Mouse (Mus musculus): ENCODE results near the gene Twf2.

Gene Twf2

GRCm38 (mm10) chr9:106171346-106172158 lies 31.4 kb upstream of the Twf2 start:
- no peak for TF ChIP-seq GATA4 (IDR thresholded peaks at IDR 0.05; ENCODE audit: insufficient replicate concordance, low read length)

DNA sequence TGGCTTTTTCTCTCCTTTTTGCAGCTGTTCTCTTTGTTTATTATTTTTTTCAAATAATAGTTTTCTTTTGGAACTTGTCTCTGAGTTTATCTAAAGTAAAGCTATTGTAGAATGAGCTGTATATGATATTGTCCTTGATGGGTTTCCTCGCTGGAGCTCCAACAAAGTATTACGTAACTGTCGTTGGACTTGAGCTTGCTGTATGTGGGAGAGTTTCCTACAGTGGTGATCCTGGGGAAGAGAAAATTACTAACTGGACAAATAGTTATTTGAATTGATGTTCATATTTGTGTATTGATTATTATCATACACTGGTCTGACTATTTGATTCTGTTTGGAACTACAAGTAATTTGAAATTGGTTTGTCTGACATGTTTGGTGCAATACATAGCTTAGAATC lies 30.4 kb upstream of the Twf2 start:
- TF ChIP-seq GATA4 (IDR thresholded peaks at IDR 0.05; ENCODE audit: insufficient replicate concordance, low read length) = no peak

DNA sequence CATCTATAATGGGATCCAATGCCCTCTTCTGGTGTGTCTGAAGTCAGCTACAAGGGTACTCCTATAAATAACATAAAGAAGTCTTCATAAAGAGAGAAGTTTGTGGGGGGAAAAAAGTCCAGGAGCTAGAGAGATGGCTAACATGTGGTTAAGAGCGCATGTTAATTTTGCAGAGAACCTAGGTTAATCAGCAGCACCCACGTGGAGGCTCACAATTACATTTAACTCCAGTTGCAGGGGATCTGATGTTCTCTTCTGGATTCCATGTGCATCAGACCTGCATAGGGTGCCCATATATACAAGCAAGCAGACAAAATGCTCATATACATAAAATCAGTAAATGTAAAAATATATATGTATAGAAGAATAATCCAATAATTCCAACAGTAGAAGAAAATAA lies 29.5 kb upstream of the Twf2 start:
- TF ChIP-seq GATA4 (IDR thresholded peaks at IDR 0.05; ENCODE audit: insufficient replicate concordance, low read length) = no peak

GRCm38 (mm10) chr9:106175552-106176200 lies 27.2 kb upstream of the Twf2 start:
- no peak for TF ChIP-seq GATA4 (IDR thresholded peaks at IDR 0.05; ENCODE audit: insufficient replicate concordance, low read length)

GRCm38 (mm10) chr9:106176769-106177168 lies 26.1 kb upstream of the Twf2 start:
- TF ChIP-seq GATA4 (IDR thresholded peaks at IDR 0.05; ENCODE audit: insufficient replicate concordance, low read length) = no peak

DNA sequence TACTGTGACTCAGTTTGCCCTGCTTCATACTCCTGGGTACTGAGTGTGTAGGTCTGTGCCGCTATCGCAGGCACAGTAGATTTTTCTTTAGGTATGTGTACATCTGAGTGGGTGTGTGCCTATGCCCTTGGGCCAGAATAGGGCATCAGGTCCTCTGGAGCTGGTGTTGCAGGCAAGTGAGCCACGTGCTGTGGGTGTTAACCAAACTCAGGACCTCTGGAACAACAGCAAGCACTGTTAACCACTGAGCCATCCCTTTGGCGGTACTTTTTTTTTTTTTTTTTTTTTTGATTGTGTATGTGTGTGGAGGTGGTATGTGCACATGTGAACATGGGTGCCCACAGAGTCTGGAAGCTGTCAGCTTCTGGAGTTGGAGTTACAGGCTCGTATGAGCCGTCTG lies 25.1 kb upstream of the Twf2 start:
- no peak for TF ChIP-seq GATA4 (IDR thresholded peaks at IDR 0.05; ENCODE audit: insufficient replicate concordance, low read length)

DNA sequence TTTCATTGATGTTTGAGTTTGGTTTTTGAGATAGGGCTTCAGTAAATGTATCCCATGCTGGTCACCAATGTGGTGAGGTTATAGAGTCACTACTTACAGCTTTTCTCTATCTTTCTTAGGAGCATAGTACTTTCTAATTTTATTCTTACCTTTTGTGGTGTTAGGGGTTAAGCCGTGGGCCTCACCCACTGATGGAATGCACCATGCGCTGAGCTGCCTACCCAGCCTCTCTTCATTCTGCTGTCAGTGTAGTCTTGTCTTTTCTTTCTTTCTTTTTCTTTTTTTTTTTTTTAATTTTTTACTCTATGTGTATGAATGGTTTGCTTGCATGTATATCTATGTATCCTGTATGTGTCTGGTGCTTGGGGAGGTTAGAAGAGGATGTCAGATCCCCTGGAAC lies 23.5 kb upstream of the Twf2 start:
- no peak for TF ChIP-seq GATA4 (IDR thresholded peaks at IDR 0.05; ENCODE audit: insufficient replicate concordance, low read length)

DNA sequence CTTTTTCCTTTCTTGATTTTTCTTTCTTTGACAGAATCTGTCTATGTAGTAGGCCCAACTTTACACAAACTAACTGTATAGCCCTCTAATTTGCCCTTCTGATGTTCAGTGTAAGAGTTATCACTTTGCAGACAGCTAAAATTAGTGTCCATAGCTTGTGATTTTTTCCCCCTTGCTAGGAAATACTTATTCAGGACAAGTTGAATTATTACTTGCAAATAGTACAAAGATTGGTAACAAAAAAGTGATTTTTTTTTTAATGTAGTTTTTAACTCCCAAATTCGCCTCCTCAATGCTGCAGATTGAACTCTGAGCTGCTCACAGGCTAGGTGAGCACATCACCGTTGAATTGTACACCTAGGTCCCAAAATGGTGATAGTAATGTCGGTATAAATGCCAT lies 22.9 kb upstream of the Twf2 start:
- no peak for TF ChIP-seq GATA4 (IDR thresholded peaks at IDR 0.05; ENCODE audit: insufficient replicate concordance, low read length)

DNA sequence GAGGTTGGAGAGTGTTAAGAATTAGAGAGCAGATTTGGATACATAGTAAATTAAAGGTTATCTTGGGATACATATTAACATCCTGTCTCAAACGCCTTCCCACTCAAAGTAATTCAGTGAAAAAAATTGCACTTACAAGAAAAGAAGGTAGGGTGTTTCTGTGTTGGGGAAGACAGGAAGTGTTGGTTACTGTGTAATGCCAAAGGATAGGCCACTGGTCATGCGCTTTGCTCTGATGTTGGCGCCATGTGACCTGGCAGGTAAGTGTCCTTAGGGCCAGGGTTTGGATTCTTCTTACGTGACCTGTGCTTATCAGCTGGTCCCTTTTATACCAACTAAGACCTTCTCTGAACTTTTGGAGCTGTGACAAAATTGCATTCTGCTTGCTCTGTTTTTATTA lies 20.8 kb upstream of the Twf2 start:
- no peak for TF ChIP-seq GATA4 (IDR thresholded peaks at IDR 0.05; ENCODE audit: insufficient replicate concordance, low read length)

DNA sequence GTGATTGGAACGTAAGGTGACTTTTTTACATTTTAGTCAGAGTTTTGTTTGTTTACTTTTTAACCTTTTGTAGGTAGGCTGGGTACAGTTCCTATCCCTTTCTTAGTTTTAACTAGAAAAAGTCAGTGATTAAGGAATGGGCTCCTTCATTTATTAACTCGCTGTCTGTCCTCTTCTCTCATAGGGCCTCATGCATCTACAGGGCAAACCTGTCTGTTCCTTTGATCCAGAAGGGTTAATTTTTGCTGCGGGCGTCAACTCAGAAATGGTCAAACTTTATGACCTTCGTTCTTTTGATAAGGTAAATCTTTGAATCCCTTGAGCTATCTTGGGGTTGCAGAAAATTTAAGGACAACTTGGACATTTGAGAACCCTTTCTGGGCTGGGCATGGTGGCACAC lies 18.9 kb upstream of the Twf2 start:
- TF ChIP-seq GATA4 (IDR thresholded peaks at IDR 0.05; ENCODE audit: insufficient replicate concordance, low read length) = no peak

- TF ChIP-seq GATA4 (IDR thresholded peaks at IDR 0.05; ENCODE audit: insufficient replicate concordance, low read length) = no peak
These were observed 11.6 kb upstream of the Twf2 start for GRCm38 (mm10) chr9:106191355-106191754.

GRCm38 (mm10) chr9:106192024-106192423 lies 10.9 kb upstream of the Twf2 start:
- TF ChIP-seq GATA4 (IDR thresholded peaks at IDR 0.05; ENCODE audit: insufficient replicate concordance, low read length) = no peak

DNA sequence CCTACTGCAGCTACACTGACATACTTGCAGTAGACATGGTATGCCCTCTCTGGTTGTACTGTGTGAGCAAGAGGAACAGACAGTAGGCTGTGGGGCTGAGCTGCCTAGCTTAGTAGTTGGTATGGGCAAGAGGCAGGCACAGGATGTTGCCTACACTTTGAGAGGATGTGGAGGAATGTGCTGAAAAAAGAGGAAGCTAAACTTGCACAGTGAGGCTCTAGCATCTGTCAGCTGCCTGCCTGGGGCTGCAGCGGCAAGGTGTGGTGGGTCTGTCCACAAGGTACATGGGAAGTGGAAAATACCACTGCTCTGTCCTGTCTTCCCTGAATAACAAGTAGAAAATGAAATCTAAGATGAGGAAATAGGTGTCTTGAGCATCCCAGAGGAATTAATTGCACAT lies 9.9 kb upstream of the Twf2 start:
- no peak for TF ChIP-seq GATA4 (IDR thresholded peaks at IDR 0.05; ENCODE audit: insufficient replicate concordance, low read length)

- TF ChIP-seq GATA4 (IDR thresholded peaks at IDR 0.05; ENCODE audit: insufficient replicate concordance, low read length) = no peak
These were observed 8.7 kb upstream of the Twf2 start for GRCm38 (mm10) chr9:106193930-106194807.

- no peak for TF ChIP-seq GATA4 (IDR thresholded peaks at IDR 0.05; ENCODE audit: insufficient replicate concordance, low read length)
These were observed 7.2 kb upstream of the Twf2 start for GRCm38 (mm10) chr9:106195693-106196092.
